Mouse (Mus musculus) intestine, embryonic 15.5 days (tissue): ENCODE data around the gene Ldlrad3. TPM values are rescaled to one million over a fixed set of nuclear protein-coding genes. Genes with fewer than 3 reads are reported as not detected.
A peak's percentile ranks its signal among the peaks of the same experiment; 100 is the strongest.

Experiments used
- ATAC-seq: fragments of 200-750 bp; cut with Nextera tagmentation; 2 replicates; pipeline ENCODE4 v1.8.0; 2017; ENCODE audit warnings: moderate TSS enrichment, moderate library complexity
- H3K27ac ChIP-seq: fragments of 300-500 bp; sonication (generic); 2 replicates; pipeline ENCODE4 v1.5.1; 2015; ENCODE audit warnings: mild to moderate bottlenecking, inconsistent platforms
- H3K27me3 ChIP-seq: fragments of 300-500 bp; sonication (generic); replicated peaks from 2 replicates; pipeline ENCODE4 v1.6.1; 2015; ENCODE audit warnings: inconsistent platforms
- H3K36me3 ChIP-seq: fragments of 300-500 bp; sonication (generic); 2 replicates; pipeline ENCODE4 v1.6.1; 2015; ENCODE audit warnings: inconsistent platforms
- H3K4me1 ChIP-seq: fragments of 300-500 bp; sonication (generic); replicated peaks from 2 replicates; pipeline ENCODE4 v1.6.1; 2015; ENCODE audit warnings: inconsistent platforms
- H3K4me2 ChIP-seq: fragments of 300-500 bp; sonication (generic); replicated peaks from 2 replicates; pipeline ENCODE4 v1.6.1; 2015; ENCODE audit warnings: mild to moderate bottlenecking, inconsistent platforms
- H3K4me3 ChIP-seq: fragments of 300-500 bp; sonication (generic); replicated peaks from 2 replicates; pipeline ENCODE4 v1.5.1; 2015; ENCODE audit warnings: inconsistent platforms
- H3K9ac ChIP-seq: fragments of 300-500 bp; sonication (generic); 2 replicates; pipeline ENCODE4 v1.6.1; 2015; ENCODE audit warnings: inconsistent platforms
- H3K9me3 ChIP-seq: fragments of 300-500 bp; sonication (generic); 2 replicates; pipeline ENCODE4 v1.6.1; 2016; ENCODE audit warnings: inconsistent platforms
- WGBS: fragments of 180-500 bp; shearing (Covaris S2); methylation state at CpG from one replicate; pipeline ENCODE4 v1.1.7; 2015; 5-methylcytosine and 5-hydroxymethylcytosine counted together
- polyA plus RNA-seq: library from polyadenylated mRNA; unstranded; fragments of >200 nt; fragmentation: Nextera tagmentation; extraction: Ambion mirVana; gene quantifications from 2 replicates; pipeline ENCODE4 v1.2.1, GENCODE M21; 2015

Gene Ldlrad3
- polyA plus RNA-seq, 1 experiment from 2014 or later: 22.7 TPM

DNA sequence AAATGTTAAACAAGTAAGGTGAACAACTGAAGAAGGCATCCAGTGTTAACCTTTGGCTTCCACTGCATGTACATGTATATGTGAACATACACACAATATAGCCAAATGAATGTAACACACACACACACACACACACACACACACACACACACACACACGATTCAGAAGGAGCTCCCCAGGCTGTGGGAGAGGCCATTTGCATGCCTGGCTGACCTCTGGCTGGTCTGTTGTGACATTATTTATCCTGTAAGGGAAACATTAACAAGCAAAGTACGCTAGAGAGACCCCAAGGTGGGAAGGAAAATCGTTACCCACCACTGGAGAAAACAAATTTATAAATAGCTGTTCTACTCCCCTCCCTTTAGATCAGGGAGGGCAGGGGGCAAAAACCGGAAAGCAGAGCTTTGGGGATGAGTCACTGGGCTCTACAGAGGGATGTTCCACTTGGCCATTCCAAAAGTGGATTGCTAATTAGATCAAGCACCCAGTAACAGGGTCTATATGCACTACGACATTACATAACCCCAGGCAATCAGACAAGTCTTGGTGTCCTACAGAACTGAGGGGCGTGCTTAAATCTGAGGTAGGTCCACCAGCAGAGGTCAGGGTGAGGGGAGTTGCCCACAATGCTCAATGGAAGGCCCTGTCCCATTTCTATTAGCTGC lies 174.7 kb downstream of the Ldlrad3 start:
- WGBS: 57% methylated on average over 6 of the region's 6 CpGs
- no peak for ATAC-seq
- no peaks in the 10 kb centered on the region for H3K27me3 ChIP-seq
- 0 out of 2 replicates have a peak, but pooled peaks cover 3% of the 10 kb centered on the region for H3K4me1 ChIP-seq
- no peaks in the 10 kb centered on the region for H3K36me3 ChIP-seq
- no peak overlapping the region for H3K9ac ChIP-seq
- no peak overlapping the region for H3K4me2 ChIP-seq
- H3K27ac ChIP-seq: no peak overlapping the region
- no peaks in the 10 kb centered on the region for H3K9me3 ChIP-seq
- no peak overlapping the region for H3K4me3 ChIP-seq

DNA sequence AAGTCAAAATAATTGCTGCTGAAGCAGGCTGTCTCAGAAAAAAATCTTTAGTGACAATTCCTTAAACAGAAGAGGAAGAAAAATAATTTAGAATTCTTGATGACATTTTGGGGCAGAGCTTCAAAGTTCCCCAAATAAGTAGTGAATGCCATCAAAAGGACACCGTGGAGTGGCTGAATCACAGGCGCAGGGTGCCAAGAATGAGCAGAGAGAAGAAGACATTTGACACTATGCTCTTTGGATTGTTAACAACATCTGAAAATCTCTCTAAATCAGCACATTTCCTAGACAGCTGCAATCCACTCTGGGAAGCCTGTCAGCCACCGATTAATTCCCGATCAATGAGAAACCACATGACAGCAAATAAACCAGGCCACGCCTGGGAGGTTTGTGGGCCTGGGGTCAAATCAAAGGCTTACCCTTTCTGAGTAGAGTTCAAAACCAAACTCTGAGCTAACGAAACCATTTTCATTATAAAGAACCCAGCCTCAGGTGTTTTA lies 176.4 kb downstream of the Ldlrad3 start:
- Histone ChIP-seq H3K9me3 (no peaks in the 10 kb centered on the region), H3K36me3 (no peaks in the 10 kb centered on the region), H3K27me3 (no peaks in the 10 kb centered on the region), H3K9ac (no peak overlapping the region), H3K4me1 (peaks cover 15% of the 10 kb centered on the region), H3K4me2 (no peak overlapping the region), H3K4me3 (no peak overlapping the region), H3K27ac (no peak overlapping the region)
- WGBS: 80% methylated on average over 6 of the region's 6 CpGs
- no peak for ATAC-seq

DNA sequence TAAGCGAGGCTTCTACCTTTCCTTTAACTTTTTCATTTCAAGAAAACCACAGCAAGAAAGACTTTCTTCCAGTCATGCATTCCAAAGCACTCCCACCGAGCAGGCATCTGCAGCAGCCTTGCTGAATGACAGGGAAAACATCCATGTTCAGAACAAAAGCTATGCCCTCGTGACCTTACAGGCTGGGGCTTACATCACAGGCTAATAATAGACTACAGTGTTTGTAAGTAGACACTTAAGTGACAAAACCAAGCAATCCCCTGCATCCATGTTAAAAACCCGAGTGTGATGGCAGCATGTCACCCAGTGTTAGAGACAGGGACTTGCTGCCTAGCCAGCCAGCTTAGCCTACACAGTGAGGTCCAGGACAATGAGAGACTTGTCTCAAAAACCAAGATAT lies 180.0 kb downstream of the Ldlrad3 start:
- Histone ChIP-seq H3K27ac (no peak overlapping the region), H3K36me3 (no peaks in the 10 kb centered on the region), H3K4me1 (peaks cover 34% of the 10 kb centered on the region), H3K4me2 (no peak overlapping the region), H3K9me3 (no peaks in the 10 kb centered on the region), H3K27me3 (no peaks in the 10 kb centered on the region), H3K9ac (no peak overlapping the region), H3K4me3 (no peak overlapping the region)
- 42% methylated on average over 4 of the region's 4 CpGs for WGBS
- no peak for ATAC-seq

DNA sequence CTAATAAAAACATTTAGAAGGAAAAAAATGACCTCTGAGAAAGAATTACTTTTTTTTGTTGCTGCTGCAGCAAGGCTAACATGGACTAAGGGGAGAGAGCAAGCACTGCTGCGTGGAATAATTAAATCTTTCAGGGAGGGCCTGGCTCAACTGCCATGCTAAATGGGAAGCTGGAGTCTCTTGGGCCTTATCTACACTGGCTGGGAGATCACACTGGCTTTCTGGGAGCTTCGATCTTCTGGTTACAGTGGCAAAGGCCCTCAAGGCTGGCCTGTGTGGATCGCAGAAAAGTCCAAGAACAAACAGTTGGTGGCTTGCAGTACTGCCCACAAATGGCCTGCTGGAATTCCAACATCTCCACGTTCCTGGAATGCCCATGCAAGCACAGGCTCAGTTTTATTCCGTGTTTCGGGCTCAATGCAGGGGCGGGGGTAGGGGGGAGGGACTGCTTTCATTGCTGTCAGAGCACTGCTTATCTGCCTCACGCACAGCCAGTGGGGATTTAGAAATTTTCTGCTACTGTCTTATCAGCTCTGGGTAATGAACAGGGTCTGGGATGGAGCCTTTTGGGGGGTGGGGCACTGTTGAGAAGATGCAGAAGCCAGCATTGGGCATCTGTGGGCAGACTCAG lies 180.7 kb downstream of the Ldlrad3 start:
- 0 out of 2 replicates have a peak, but pooled peaks have one; percentile 8 for ATAC-seq
- Histone ChIP-seq H3K4me2 (no peak overlapping the region), H3K9ac (no peak overlapping the region), H3K36me3 (no peaks in the 10 kb centered on the region), H3K27ac (no peak overlapping the region), H3K4me1 (peaks cover 34% of the 10 kb centered on the region), H3K27me3 (no peaks in the 10 kb centered on the region), H3K4me3 (no peak overlapping the region), H3K9me3 (no peaks in the 10 kb centered on the region)
- 35% methylated on average over 8 of the region's 8 CpGs for WGBS

DNA sequence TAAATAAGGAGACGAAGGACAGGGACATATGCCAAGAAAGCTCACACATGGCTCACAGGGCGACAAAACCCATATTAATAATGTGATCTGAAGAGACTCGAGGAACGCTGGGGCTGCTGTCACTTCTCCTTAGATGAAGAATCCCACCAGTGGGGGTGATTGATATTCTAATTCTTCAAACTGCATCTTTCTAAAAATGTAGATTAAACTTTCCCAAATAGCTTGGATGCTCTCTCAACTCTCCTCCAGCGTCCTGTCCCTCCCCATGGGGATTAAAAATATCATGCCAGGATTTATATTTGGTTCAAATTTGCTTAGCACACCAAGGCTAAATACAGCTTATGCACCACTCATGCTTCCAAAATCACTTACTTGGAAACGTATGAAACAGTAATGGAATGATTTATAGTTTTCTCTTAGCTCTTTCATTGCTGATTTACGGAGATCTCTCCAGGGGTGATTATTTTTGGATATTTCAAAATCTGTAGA lies 182.4 kb downstream of the Ldlrad3 start:
- Histone ChIP-seq H3K9ac (no peak overlapping the region), H3K27ac (no peak overlapping the region), H3K4me3 (no peak overlapping the region), H3K4me1 (peaks cover 40% of the 10 kb centered on the region), H3K9me3 (no peaks in the 10 kb centered on the region), H3K4me2 (no peak overlapping the region), H3K36me3 (no peaks in the 10 kb centered on the region), H3K27me3 (no peaks in the 10 kb centered on the region)
- no peak for ATAC-seq
- 47% methylated on average over 7 of the region's 7 CpGs for WGBS

DNA sequence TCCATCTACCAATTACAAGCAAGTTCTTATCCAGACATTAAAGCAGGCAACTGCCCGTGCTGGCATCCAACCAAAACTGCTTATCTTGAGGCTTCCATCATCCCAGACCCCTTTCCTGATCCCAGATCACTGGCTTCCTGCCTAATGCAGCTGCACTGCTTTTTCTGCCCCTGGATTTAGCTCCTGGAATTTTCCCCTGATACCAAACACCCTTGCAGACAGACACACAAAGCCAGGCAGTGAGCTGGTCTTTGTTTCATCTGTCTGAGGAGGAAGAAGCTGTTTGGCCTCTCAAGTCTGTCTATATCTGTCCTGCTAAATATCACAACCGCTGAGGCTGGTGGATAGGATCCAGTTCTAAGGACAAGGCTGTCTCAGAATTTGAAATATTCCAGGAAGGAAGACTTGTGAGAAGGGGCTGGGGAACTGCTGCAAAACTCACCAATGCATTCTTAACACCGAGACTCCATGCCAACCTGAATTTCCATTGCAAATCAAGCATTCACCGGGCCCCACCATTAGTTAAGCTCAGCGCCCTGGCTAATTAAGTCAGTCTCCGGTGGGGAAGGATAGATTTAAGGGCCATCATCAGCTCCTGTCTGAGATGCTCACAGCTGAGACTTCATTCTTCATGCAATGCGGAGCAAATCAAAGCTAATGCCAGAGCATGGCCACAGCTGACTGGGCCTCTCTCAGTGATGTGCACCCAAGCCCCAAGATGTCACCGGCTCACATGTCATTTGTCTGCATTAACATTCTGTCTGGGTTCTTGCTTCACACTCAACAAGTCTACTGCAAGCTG lies 183.0 kb downstream of the Ldlrad3 start:
- no peaks in the 10 kb centered on the region for H3K36me3 ChIP-seq
- peaks cover 43% of the 10 kb centered on the region for H3K4me1 ChIP-seq
- H3K9me3 ChIP-seq: no peaks in the 10 kb centered on the region
- peak; percentile 62 for ATAC-seq
- H3K4me3 ChIP-seq: no peak overlapping the region
- 32% methylated on average over 8 of the region's 8 CpGs for WGBS
- no peaks in the 10 kb centered on the region for H3K27me3 ChIP-seq
- no peak overlapping the region; the same call in 1 of the 2 replicates for H3K4me2 ChIP-seq
- H3K9ac ChIP-seq: no peak overlapping the region
- H3K27ac ChIP-seq: peak overlapping the region; percentile 74

DNA sequence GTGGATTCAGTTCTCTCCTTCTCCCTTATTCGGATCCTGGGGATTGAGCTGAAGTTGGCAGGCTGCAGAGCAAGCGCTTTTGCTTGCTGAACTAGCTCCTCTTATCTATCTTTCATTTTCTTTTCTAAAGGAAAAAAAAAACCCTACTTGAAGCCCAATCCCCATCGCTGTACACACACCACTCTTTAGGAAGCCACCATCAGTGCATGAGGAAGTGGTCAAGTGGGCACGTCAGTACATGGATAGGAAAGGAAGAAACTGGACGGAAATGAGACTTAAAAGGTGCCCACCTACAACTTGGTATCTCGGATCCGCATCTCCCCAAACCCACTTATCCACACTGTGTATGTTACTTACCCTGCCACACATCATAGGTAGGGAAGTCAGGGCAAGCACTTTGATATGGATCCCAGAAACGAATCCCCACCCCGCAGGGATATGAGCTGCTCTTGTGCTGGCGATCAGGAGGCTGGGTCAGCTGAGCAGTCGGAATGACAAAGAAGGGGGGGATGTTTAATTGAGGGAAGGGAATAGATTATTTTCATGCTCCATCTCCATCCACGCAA lies 183.7 kb downstream of the Ldlrad3 start:
- Histone ChIP-seq H3K36me3 (no peaks in the 10 kb centered on the region), H3K4me3 (no peak overlapping the region), H3K9ac (no peak overlapping the region), H3K4me2 (0 out of 2 replicates have a peak overlapping the region, but pooled peaks have one; percentile 17), H3K9me3 (no peaks in the 10 kb centered on the region), H3K27me3 (no peaks in the 10 kb centered on the region), H3K4me1 (peaks cover 43% of the 10 kb centered on the region), H3K27ac (peak overlapping the region; percentile 74)
- peak; percentile 21; the same call in 1 of the 2 replicates for ATAC-seq
- 48% methylated on average over 12 of the region's 12 CpGs for WGBS

DNA sequence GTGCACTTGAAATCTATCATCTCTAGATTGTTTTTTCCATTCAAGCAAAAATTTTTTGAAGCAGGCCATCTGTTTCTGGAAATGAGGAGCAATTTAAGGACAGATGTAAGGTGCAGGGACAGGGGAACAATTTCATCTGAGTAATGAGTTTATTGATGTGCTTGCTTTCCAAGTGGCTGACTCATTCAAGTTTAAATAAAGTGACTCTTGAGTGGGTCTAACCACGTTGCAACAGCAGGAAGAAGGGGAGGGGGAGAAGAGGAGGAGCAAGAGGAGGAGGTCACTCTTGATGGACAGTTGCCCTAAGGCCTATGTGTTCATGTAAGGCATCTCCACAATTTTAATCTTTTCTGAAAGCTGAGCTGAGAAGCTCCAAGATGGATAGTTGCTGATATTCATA lies 184.5 kb downstream of the Ldlrad3 start:
- Histone ChIP-seq H3K4me2 (no peak overlapping the region), H3K4me1 (peaks cover 41% of the 10 kb centered on the region), H3K9me3 (no peaks in the 10 kb centered on the region), H3K4me3 (no peak overlapping the region), H3K27ac (no peak overlapping the region), H3K9ac (no peak overlapping the region), H3K36me3 (no peaks in the 10 kb centered on the region), H3K27me3 (no peaks in the 10 kb centered on the region)
- no peak for ATAC-seq
- WGBS: 0% methylated on average over 1 of the region's 1 CpGs

DNA sequence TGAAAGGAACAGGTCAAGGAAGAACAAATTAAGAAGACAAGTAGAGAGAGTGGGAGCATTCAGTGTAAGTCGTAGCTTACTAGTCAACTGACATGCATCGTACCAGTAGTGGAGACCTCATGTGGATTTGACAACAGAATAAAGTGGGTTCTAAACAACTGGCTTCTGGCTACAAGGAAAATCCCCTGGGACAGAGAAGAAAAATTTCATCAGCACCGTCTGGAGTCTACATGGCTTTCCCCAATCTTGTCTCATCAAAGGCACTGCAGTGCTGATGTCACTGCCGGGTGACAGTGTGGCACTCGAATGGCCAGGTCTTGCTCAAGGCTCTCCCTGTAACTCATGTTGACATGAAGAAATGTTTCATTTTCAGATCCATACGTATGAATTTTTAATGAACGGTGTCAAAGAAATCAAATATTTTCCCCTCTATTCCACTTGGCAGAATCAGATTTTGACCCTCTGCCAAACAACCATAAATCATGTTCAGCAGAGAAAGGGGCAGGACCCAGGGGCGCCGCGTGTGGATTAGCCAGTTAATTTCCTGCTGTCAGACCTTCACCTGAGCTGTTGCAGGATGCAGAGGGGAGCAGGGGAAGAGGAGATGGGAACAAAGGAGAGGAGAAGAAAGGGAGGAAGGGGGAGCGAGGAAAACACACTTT lies 187.1 kb downstream of the Ldlrad3 start:
- Histone ChIP-seq H3K4me2 (no peak overlapping the region), H3K4me3 (no peak overlapping the region), H3K4me1 (peaks cover 29% of the 10 kb centered on the region), H3K9ac (no peak overlapping the region), H3K27ac (no peak overlapping the region), H3K27me3 (no peaks in the 10 kb centered on the region), H3K36me3 (no peaks in the 10 kb centered on the region), H3K9me3 (no peaks in the 10 kb centered on the region)
- no peak for ATAC-seq
- WGBS: 42% methylated on average over 11 of the region's 11 CpGs

DNA sequence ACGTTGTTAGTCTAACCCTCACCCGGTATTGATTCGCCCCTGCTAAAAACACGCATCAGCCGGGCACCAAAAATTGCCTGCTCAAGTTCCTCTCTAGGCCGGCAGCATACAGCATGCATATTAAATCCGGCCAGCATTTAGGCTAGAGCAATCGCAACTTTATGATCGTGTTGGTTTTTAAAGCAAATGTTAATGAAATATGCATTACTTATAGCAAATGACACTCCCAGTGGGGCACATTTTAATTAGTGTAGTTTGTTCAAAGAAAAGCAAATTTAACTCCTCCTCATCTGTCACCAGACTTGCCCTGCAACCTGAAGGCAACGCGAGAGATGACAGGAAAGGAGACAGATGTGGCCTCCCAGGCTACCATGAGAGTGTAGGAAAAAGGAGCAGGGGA lies 189.2 kb downstream of the Ldlrad3 start:
- Histone ChIP-seq H3K27ac (no peak overlapping the region), H3K4me1 (peaks cover 10% of the 10 kb centered on the region), H3K4me2 (no peak overlapping the region), H3K9me3 (no peaks in the 10 kb centered on the region), H3K4me3 (no peak overlapping the region), H3K36me3 (no peaks in the 10 kb centered on the region), H3K9ac (no peak overlapping the region), H3K27me3 (no peaks in the 10 kb centered on the region)
- 77% methylated on average over 11 of the region's 11 CpGs for WGBS
- ATAC-seq: no peak

DNA sequence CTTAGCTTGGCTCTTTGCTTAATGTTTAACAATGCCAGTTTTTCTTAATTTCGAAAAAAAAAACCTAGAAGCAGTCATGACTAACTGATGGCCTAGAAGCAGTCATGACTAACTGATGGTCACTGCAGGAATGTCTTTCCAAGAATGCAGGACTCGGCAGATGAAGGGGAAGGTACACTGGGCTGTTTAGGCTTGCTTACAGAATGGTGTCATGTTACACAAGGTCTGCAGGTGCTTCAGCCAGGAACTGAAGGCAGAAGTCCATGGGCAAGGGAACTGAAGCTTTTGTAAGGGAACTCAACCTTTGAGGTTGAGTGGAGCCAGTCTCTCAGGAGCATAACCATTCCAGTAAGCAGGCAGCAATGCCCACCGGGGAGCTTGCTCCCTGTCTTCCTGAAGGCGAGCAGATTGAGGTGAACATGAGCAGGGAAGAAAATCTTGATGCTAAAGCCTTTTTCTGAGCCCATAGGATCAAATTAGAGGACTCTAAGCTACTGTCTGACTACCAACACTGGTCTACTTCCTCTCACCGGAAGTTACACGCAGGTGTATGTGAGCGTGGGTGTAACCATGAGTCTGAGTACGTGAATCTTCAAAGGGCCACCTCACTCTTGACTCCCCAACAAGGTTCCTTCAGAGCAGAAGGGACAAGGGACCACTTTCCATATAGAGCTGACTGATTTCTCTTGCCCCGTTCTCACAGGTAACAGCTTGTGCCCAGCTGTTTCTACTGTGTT lies 193.4 kb downstream of the Ldlrad3 start:
- Histone ChIP-seq H3K36me3 (no peaks in the 10 kb centered on the region), H3K4me1 (peaks cover 5% of the 10 kb centered on the region; the same call in 1 of the 2 replicates), H3K27me3 (no peaks in the 10 kb centered on the region), H3K9ac (no peak overlapping the region), H3K9me3 (no peaks in the 10 kb centered on the region), H3K27ac (no peak overlapping the region), H3K4me3 (no peak overlapping the region), H3K4me2 (no peak overlapping the region)
- WGBS: 78% methylated on average over 9 of the region's 9 CpGs
- no peak for ATAC-seq
